Mouse (Mus musculus): ENCODE results near the gene Tsku.

The Tsku gene

GRCm38 (mm10) chr7:98358016-98358415 is 3.1 kb downstream of the Tsku start:
- DNase-seq (ENCODE audit: low read depth) = no peak

- DNase-seq (ENCODE audit: low read depth) = no peak
Measured at GRCm38 (mm10) chr7:98357324-98357723, 3.8 kb downstream of the Tsku start.

- no peak for DNase-seq (ENCODE audit: low read depth)
Measured at GRCm38 (mm10) chr7:98354921-98355310, 6.2 kb downstream of the Tsku start.

- DNase-seq (ENCODE audit: low read depth) = no peak
Measured at GRCm38 (mm10) chr7:98354160-98354920, 6.8 kb downstream of the Tsku start.

DNA sequence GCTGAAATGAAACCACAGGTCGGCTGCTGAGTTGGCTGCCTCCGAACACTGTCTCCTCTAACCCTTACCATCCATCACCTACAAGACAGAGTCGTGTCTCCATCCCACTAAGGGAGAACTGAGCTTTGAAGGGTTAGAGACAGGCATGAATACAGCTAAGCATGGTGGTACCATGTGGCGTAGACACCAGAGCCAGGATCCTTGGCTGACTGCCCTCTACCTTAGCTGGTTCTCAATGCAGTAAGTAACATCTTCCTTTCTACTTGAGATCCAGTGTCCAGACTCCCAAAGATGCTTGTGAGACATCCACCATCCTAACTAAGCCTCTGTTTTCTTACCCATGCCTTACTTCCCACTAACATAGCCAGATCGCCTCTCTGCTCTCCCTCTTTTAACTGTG is 7.5 kb downstream of the Tsku start:
- no peak for DNase-seq (ENCODE audit: low read depth)

- no peak for DNase-seq (ENCODE audit: low read depth)
Measured at GRCm38 (mm10) chr7:98351523-98351922, 9.6 kb downstream of the Tsku start.

DNA sequence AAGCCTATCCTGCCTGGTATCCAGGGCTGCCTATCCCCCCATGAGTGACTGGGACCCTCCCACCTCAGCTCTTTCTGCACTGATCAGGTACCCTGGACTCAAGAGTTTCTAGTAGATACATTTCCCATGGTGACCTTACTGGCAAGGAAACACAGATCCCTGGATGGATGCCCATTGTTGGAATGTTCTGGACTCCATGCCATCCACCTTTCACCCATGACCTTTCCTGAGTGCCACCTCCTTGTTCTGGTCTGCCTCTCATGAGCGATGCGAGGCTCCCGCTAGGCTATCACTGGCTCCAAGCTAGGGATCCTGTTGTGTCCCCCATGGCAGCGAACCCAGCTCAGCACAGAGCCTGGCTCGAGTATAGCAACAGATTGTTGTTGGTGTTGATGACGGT is 11.3 kb downstream of the Tsku start:
- DNase-seq (ENCODE audit: low read depth) = no peak

GRCm38 (mm10) chr7:98349096-98349495 is 12.0 kb downstream of the Tsku start:
- peak; percentile 75 for DNase-seq (ENCODE audit: low read depth)

DNA sequence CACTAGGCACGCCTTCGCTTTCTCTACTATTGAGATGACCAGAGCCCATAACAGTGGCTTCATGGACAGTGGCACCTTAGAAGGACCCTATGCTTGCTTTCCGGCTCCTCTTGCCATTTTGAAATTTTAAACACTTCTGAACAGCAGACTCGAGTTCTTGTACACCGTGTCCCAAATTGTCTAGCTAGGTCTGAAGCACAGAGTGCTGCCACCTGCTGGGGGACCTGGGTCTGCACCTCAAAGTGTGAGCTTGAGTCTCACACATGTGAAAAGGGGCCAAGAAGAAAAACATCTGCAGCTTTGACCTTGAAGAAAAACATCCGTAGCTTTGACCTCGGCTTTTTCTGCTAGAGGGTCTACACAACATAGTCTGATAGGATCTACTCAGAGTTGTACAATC is 13.1 kb downstream of the Tsku start:
- DNase-seq (ENCODE audit: low read depth) = no peak

GRCm38 (mm10) chr7:98347471-98347870 is 13.7 kb downstream of the Tsku start:
- no peak for DNase-seq (ENCODE audit: low read depth)

- no peak for DNase-seq (ENCODE audit: low read depth)
Measured at GRCm38 (mm10) chr7:98345036-98345435, 16.1 kb downstream of the Tsku start.

GRCm38 (mm10) chr7:98344361-98344760 is 16.8 kb downstream of the Tsku start:
- no peak for DNase-seq (ENCODE audit: low read depth)

GRCm38 (mm10) chr7:98342249-98342648 is 18.9 kb downstream of the Tsku start:
- no peak for DNase-seq (ENCODE audit: low read depth)

- DNase-seq (ENCODE audit: low read depth) = peak; percentile 79
Measured at GRCm38 (mm10) chr7:98341475-98341874, 19.7 kb downstream of the Tsku start.

GRCm38 (mm10) chr7:98340343-98340742 is 20.8 kb downstream of the Tsku start:
- DNase-seq (ENCODE audit: low read depth) = no peak

DNA sequence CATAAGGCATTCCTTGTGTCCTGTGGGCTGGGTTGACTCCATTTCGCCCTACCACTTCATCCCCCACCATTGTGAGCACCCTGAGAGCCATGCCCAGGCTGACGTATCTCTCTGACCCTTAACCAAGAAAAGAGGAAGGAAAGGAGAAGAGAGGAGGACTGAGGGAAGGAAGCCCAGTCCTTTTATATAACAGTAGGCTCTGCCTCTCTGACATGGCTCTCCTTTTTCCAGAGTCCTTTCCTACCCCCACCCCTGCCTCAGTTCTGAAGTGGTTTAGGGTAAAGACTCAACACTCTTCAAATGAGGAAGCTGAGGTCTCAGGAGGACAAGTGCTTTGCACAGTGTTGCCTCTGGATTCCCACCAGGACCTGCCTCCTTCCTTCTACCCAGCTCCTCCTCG is 27.1 kb downstream of the Tsku start:
- DNase-seq (ENCODE audit: low read depth) = no peak

GRCm38 (mm10) chr7:98333507-98333906 is 27.6 kb downstream of the Tsku start:
- no peak for DNase-seq (ENCODE audit: low read depth)

DNA sequence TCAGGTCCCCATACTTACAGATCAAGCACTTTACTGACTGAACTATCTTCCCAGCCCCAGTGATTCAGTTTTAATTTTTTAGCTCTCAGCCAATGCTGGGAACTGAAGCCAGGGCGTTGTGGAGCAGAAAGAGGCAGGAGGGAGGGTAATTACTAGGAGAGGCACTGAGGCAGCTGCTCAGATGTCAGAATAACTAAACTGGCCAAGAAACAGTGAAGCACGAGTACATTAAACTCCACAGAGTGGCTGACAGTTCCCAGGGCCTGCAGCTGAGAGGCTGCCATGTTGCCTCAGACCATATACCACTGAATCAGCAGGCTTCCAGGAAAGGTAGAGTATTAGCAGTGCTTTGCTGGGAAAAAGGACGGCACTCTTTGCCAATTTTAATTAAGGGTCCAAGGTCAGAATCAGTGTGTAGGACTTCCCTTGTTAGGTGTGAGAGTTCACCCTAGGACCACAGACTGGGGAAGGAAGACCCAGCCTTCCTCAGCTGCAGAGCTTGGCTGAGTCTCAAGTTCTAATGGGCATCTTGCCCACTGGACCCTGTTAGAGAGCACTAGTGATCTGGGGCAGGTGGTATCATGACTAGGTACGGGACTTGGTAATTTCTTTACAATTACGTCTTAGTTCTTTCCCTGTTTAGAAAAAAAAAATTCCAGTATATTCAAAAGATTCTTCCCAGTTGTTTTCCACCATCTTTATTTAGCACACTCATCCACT is 28.3 kb downstream of the Tsku start:
- no peak for DNase-seq (ENCODE audit: low read depth)

DNA sequence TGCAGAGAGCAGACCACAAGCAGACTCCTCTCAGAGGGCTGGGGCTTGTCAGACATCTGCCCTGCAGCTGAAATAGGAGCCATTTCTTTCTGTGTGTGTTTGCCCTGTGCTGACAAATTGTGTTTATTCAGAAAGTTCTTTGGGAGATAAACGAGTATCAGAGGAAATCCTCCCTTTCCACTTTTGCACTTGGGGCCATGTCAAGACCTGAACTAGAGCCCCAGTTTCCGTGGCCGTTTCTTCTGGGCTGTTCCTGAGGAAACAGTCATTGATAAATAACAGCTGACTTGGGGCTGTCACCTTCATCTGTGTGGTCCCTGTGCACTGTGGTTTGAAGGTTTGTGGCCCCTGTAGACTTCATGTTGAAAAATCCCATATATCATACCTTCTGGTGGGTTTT is 29.2 kb downstream of the Tsku start:
- DNase-seq (ENCODE audit: low read depth) = no peak

DNA sequence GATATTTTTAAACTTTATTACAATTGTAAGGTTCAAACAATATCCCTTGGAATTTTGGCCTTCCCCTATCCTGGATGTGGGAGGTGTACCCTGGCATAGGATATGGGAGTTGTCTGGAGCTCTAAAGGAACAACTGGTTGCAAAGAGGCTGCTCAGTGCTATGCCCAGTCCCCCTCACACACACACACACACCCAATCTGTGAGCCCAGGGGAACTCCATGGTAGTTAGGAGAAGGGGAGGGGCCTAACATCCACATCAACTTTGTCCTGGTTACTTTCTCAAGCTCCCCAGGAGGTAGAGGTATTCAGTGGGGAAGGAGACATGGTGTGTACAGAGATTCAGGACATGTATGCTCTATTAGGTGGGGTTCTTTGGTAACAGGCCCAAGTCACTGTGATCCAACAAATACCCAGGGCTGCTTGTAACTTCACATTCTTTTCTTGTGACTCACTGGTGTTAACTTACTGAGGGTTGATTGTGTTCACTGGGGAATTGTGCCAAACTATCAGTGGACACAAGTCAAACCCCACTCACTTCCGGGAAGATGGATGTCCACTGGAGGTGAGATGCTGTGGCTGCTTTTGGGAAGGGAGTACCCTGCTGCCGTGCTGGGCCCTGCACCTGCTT is 30.6 kb downstream of the Tsku start:
- DNase-seq (ENCODE audit: low read depth) = no peak

DNA sequence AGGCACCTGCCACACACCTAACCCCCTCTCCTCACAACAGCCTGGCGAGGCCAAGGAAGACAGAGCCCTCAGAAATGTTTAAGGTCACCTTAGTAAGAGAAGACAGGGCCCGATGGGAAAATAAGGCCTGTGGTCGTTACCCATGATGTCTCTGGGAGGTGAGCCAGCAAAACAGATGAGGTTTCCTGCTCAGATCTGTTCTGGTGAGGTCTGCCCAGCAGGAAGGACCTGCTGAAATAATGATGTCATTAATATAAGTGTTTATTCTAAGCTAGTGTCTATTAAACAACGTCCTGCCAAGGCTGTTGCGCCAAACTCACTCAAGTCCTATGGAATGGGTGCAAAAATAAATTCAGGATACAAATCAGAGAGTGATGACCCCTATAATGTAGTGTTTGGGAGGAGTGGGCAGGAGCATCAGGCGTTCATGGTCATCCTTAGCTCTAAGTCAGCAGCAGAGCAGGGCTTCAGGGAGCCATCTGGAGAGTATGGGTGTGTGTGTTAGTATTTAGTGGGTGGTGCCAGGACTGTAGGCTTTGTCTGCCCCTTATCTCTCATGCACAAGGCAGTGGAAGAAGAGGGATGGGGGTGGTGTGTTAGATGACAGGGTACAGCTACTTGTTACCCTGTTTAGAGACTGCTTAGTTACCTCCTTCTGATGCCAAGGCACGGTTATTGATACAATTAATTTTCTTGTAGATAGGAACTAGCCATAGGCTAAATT is 31.3 kb downstream of the Tsku start:
- no peak for DNase-seq (ENCODE audit: low read depth)

GRCm38 (mm10) chr7:98328311-98328710 is 32.8 kb downstream of the Tsku start:
- DNase-seq (ENCODE audit: low read depth) = no peak

DNA sequence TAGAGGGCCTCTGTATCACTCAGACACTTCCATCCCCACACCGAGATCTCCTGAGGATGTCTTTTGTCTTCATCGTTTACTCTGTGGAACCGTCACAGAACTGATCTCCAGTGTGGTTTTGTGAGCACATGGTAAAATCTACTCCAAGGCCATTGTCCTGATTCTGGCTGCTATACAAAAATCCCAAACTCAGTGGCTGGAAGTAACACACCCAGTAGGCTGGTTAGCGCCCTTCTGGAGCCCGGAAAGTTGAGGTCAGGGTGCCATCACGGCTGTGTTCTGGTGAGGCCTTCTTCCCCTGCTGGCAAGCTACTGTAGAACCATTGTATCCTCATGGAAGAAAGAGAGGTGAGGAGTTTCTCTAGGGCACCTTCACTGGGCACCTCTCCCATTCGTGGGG is 35.1 kb downstream of the Tsku start:
- DNase-seq (ENCODE audit: low read depth) = no peak

All from c-Kit-positive CD71-negative TER-119-negative erythroid progenitor cells, embryonic 14.5 days (primary cell).